Mouse (Mus musculus): ENCODE data around the gene Psmd9. TPM values are rescaled to one million over a fixed set of nuclear protein-coding genes. Genes with fewer than 3 reads are reported as not detected.

Psmd9 gene
- polyA plus RNA-seq, 1 experiment: 28.4 TPM

DNA sequence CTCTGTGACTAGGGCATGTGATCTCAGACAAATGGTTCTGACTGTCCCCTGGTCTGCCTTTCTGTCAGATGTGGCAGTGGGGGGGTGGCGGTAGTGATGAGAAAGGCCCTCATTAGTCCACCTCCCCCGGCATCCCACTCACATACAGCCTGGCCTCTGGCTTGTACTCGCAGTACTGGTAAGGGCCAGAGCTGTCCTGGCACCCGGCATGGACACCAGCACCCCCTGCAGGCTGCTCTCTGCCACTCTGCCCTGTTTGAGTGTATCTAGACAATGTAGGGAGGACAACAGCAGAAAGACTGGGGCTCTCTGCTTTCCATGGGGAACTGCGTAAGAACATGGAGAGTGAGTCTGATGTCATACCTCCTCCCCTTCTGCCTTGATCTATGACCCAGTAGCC, 118.9 kb downstream of the Psmd9 start:
- Histone ChIP-seq H3K27me3 (ENCODE audit: control insufficient read depth, insufficient read depth, low read length) (no peaks in the 10 kb centered on the region), H3K4me1 (ENCODE audit: control insufficient read depth, insufficient read depth, low read length) (no peaks in the 10 kb centered on the region), H3K4me3 (replicated peaks; ENCODE audit: insufficient read depth, low read depth, low read length) (no peak overlapping the region), H3K27ac (ENCODE audit: insufficient read depth, low read length) (no peak overlapping the region)
- WGBS: 80% methylated on average over 5 of the region's 5 CpGs
- TF ChIP-seq CTCF (IDR thresholded peaks at IDR 0.05; ENCODE audit: borderline replicate concordance, insufficient read depth, low read depth, low read length): no peak
- TF ChIP-seq POLR2A (IDR thresholded peaks at IDR 0.05; ENCODE audit: borderline replicate concordance, insufficient read depth, low read length): no peak
- no peak for DNase-seq

DNA sequence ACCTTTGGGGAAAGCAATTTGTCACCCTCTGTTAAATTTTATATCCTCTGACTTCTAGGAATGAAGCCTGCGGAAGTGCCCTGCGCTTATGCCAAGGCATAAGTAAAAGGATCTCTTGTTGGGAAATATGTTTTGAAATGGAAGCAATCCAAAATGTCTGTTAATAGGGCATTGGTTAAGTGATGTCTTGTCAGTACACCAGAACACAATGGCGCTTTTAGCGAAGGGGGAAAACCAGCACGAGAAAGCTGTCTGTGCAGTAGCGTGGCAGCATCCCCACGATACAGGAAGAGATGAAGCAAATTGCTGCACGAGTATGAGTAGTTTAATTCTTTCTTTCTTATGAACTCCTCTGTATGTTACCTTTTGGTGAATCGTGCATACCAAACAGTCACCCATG, 125.4 kb downstream of the Psmd9 start:
- 57% methylated on average over 9 of the region's 9 CpGs for WGBS
- no peak overlapping the region for H3K27ac ChIP-seq (ENCODE audit: insufficient read depth, low read length)
- TF ChIP-seq CTCF (IDR thresholded peaks at IDR 0.05; ENCODE audit: borderline replicate concordance, insufficient read depth, low read depth, low read length): no peak
- TF ChIP-seq POLR2A (IDR thresholded peaks at IDR 0.05; ENCODE audit: borderline replicate concordance, insufficient read depth, low read length): no peak

DNA sequence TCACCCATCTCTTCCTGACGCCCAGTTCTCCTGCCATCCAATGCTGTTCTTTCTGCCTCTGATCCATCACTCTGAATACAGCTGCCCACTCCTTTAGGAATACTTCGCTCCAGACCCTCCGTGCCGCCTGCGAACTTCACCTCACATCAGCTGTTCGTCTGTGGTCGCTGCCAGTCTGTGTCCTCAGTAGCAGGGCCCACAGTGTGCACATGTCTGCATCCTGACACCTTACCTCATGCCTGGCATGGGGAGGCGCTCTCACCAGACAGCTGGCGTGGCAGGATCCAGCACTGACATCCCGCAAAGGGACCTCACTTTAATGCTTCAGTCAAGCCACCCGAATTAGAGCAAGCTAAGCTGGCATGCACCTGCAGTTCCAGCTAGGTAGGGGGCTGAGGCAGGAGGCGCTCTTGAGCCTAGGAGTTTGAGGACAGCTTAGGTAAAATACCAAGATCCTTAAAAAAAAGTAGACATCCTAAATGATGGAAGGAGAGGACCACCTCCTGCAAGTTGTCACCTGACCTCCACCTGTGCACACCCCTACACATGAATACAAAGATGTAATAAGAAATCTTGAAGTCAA, 127.1 kb downstream of the Psmd9 start:
- Histone ChIP-seq H3K27me3 (ENCODE audit: control insufficient read depth, insufficient read depth, low read length) (no peaks in the 10 kb centered on the region), H3K4me1 (ENCODE audit: control insufficient read depth, insufficient read depth, low read length) (peaks cover 4% of the 10 kb centered on the region; the same call in 1 of the 2 replicates), H3K4me3 (replicated peaks; ENCODE audit: insufficient read depth, low read depth, low read length) (no peak overlapping the region), H3K27ac (ENCODE audit: insufficient read depth, low read length) (no peak overlapping the region)
- no peak for DNase-seq
- no peak for TF ChIP-seq CTCF (IDR thresholded peaks at IDR 0.05; ENCODE audit: borderline replicate concordance, insufficient read depth, low read depth, low read length)
- no peak for TF ChIP-seq POLR2A (IDR thresholded peaks at IDR 0.05; ENCODE audit: borderline replicate concordance, insufficient read depth, low read length)
- 66% methylated on average over 12 of the region's 12 CpGs for WGBS

More for the DNA sequence above, 125.4 kb downstream of the Psmd9 start:
- Histone ChIP-seq H3K4me3 (replicated peaks; ENCODE audit: insufficient read depth, low read depth, low read length) (no peak overlapping the region), H3K27me3 (ENCODE audit: control insufficient read depth, insufficient read depth, low read length) (no peaks in the 10 kb centered on the region), H3K4me1 (ENCODE audit: control insufficient read depth, insufficient read depth, low read length) (no peaks in the 10 kb centered on the region)
- DNase-seq: no peak

- WGBS: 81% methylated on average over 23 of the region's 23 CpGs
- Histone ChIP-seq H3K27ac (ENCODE audit: insufficient read depth, low read length) (no peak overlapping the region), H3K4me1 (ENCODE audit: control insufficient read depth, insufficient read depth, low read length) (peaks cover 9% of the 10 kb centered on the region), H3K4me3 (replicated peaks; ENCODE audit: insufficient read depth, low read depth, low read length) (no peak overlapping the region), H3K27me3 (ENCODE audit: control insufficient read depth, insufficient read depth, low read length) (no peaks in the 10 kb centered on the region)
- no peak for TF ChIP-seq CTCF (IDR thresholded peaks at IDR 0.05; ENCODE audit: borderline replicate concordance, insufficient read depth, low read depth, low read length)
- no peak for TF ChIP-seq POLR2A (IDR thresholded peaks at IDR 0.05; ENCODE audit: borderline replicate concordance, insufficient read depth, low read length)
- DNase-seq: no peak
Observed at GRCm38 (mm10) chr5:123296972-123297754, 128.0 kb downstream of the Psmd9 start.

DNA sequence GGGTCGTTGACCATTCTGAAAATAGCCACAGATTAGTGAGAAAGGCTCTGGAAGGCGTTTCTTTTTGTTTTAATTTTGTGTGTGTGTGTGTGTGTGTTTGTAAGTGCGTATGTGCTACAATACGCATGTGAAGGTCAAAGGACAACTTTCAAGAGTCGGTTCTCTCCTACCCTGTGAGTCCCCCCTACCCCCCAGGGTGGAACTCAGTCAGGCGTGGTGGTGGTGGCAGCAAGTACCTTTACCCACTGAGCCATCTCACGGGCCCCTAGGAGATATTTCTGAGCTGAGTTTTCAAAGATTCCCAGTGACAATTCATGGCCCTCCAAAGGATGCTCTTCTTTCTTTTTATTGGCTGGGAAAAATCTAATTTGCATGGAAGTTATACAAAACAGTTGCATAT, 128.6 kb downstream of the Psmd9 start:
- H3K27ac ChIP-seq (ENCODE audit: insufficient read depth, low read length): no peak overlapping the region
- no peak overlapping the region for H3K4me3 ChIP-seq (replicated peaks; ENCODE audit: insufficient read depth, low read depth, low read length)
- WGBS: 82% methylated on average over 7 of the region's 7 CpGs
- H3K4me1 ChIP-seq (ENCODE audit: control insufficient read depth, insufficient read depth, low read length): peaks cover 11% of the 10 kb centered on the region
- no peak for DNase-seq
- no peak for TF ChIP-seq POLR2A (IDR thresholded peaks at IDR 0.05; ENCODE audit: borderline replicate concordance, insufficient read depth, low read length)
- no peak for TF ChIP-seq CTCF (IDR thresholded peaks at IDR 0.05; ENCODE audit: borderline replicate concordance, insufficient read depth, low read depth, low read length)
- no peaks in the 10 kb centered on the region for H3K27me3 ChIP-seq (ENCODE audit: control insufficient read depth, insufficient read depth, low read length)

- no peak overlapping the region for H3K4me3 ChIP-seq (replicated peaks; ENCODE audit: insufficient read depth, low read depth, low read length)
- 96% methylated on average over 6 of the region's 6 CpGs for WGBS
- no peak for DNase-seq
Observed at GRCm38 (mm10) chr5:123298526-123298925, 129.3 kb downstream of the Psmd9 start.

More at GRCm38 (mm10) chr5:123298526-123298925, 129.3 kb downstream of the Psmd9 start:
- TF ChIP-seq CTCF (IDR thresholded peaks at IDR 0.05; ENCODE audit: borderline replicate concordance, insufficient read depth, low read depth, low read length): no peak
- no peaks in the 10 kb centered on the region for H3K27me3 ChIP-seq (ENCODE audit: control insufficient read depth, insufficient read depth, low read length)
- peaks cover 11% of the 10 kb centered on the region for H3K4me1 ChIP-seq (ENCODE audit: control insufficient read depth, insufficient read depth, low read length)
- no peak overlapping the region for H3K27ac ChIP-seq (ENCODE audit: insufficient read depth, low read length)

Other genes with a start within 250 kb of the Psmd9 start
- gene Kdm2b, start 179.6 kb upstream of the Psmd9 start, polyA plus RNA-seq (2012; rRNA removed): 27.5 and 29.4 TPM in 2 replicates
- gene Orai1, start 154.3 kb upstream of the Psmd9 start, polyA plus RNA-seq (2012; rRNA removed): 20.7 and 21.4 TPM in 2 replicates
- 0.23 and 0.73 TPM in 2 replicates for gene Morn3, start 122.4 kb upstream of the Psmd9 start, polyA plus RNA-seq (2012; rRNA removed)
- 21.8 and 25.3 TPM in 2 replicates for gene Tmem120b, start 101.0 kb upstream of the Psmd9 start, polyA plus RNA-seq (2012; rRNA removed)
- 27.0 and 32.3 TPM in 2 replicates for gene Rhof, start 36.7 kb upstream of the Psmd9 start, polyA plus RNA-seq (2012; rRNA removed)
- gene Setd1b, start 27.2 kb upstream of the Psmd9 start, polyA plus RNA-seq (2012; rRNA removed): 14.9 and 17.0 TPM in 2 replicates
- not detected in 2 replicates for gene Hpd, start 13.3 kb downstream of the Psmd9 start, polyA plus RNA-seq (2012; rRNA removed)
- 1.3 and 1.6 TPM in 2 replicates for gene Wdr66, start 82.7 kb downstream of the Psmd9 start, polyA plus RNA-seq (2012; rRNA removed)
- 28.9 and 29.4 TPM in 2 replicates for gene Bcl7a, start 174.4 kb downstream of the Psmd9 start, polyA plus RNA-seq (2012; rRNA removed)
- 21.7 and 24.2 TPM in 2 replicates for gene Mlxip, start 225.4 kb downstream of the Psmd9 start, polyA plus RNA-seq (2012; rRNA removed)

All from cerebellum, adult 2 months (tissue).